Mouse (Mus musculus): ENCODE results near the gene Cyp2j12. TPM values are rescaled to one million over a fixed set of nuclear protein-coding genes. Genes with fewer than 3 reads are reported as not detected.
"Not testable (repeated sequence)": the region's sequence is repeated elsewhere in the genome, so short reads cannot be mapped to it uniquely, and the experiment has no call there.

The Cyp2j12 gene
- polyA plus RNA-seq, 1 experiment from 2014 or later = not detected

DNA sequence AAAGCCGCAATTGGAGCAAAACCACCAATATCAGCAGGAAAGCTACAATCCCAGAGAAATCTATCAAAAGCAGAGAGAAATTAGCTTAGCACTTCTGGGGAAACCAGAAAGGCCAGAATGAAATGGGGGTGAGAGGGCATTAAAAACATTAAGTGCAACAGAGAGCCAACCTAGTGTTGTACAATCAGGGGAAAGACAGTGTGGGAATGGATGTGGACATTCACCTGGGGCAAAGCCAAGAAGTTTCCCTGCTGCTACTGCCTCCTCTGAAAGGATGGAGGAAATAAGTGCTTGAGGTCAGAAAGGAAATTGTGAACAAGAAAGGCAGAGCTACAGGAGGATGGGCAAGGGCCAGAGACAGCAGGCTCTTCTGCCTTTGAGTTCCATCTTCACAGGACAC, 1.7 kb downstream of the Cyp2j12 start:
- ATAC-seq (no peak), DNase-seq (ENCODE audit: low spot score) (no peak)
- H3K4me1 ChIP-seq (ENCODE audit: insufficient read depth, low read depth, low read length) = no peaks in the 10 kb centered on the region
- H3K4me3 ChIP-seq (ENCODE audit: low read depth, low read length) = no peak overlapping the region
- H3K9ac ChIP-seq (replicated peaks; ENCODE audit: low read depth) = no peak overlapping the region
- H3K27ac ChIP-seq (ENCODE audit: low read length) = no peak overlapping the region
- no peaks in the 10 kb centered on the region for H3K27me3 ChIP-seq (replicated peaks; ENCODE audit: insufficient read depth, low read length)
- H3K36me3 ChIP-seq (ENCODE audit: insufficient read depth, low read length) = no peaks in the 10 kb centered on the region
- H3K9me3 ChIP-seq (ENCODE audit: low read length) = no peaks in the 10 kb centered on the region
- TF ChIP-seq EP300 (IDR thresholded peaks at IDR 0.05) (no peak), CTCF (IDR thresholded peaks at IDR 0.05) (no peak)
- no peak overlapping the region for H3K4me2 ChIP-seq (replicated peaks; ENCODE audit: low read depth, low read length)
- WGBS = 86% methylated on average over 1 of the region's 1 CpGs

DNA sequence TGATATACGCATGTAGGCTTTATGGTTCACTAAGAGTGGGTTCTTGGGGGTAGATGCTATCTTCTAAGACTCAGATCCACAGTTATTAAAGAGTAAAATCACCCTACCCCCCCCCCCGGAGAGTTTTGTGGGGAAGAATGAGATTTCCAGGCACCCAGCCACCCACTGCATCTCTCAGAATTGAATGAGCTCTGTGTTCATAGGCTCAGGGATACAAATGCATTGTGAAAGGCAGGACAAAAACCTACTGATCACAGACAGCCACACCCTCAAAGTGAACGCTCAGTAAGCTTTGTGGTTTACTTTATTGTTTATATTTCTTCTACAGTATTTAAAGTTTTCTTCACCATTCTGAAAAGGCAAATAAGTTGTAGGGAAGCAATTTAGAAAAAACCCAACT, 6.7 kb downstream of the Cyp2j12 start:
- DNase-seq (ENCODE audit: low spot score) (no peak), ATAC-seq (no peak)
- Histone ChIP-seq H3K4me2 (replicated peaks; ENCODE audit: low read depth, low read length) (no peak overlapping the region), H3K9ac (replicated peaks; ENCODE audit: low read depth) (no peak overlapping the region), H3K4me1 (ENCODE audit: insufficient read depth, low read depth, low read length) (no peaks in the 10 kb centered on the region), H3K36me3 (ENCODE audit: insufficient read depth, low read length) (no peaks in the 10 kb centered on the region), H3K27me3 (replicated peaks; ENCODE audit: insufficient read depth, low read length) (no peaks in the 10 kb centered on the region), H3K9me3 (ENCODE audit: low read length) (no peaks in the 10 kb centered on the region), H3K4me3 (ENCODE audit: low read depth, low read length) (no peak overlapping the region), H3K27ac (ENCODE audit: low read length) (no peak overlapping the region)
- WGBS = 78% methylated on average over 3 of the region's 3 CpGs
- TF ChIP-seq CTCF (IDR thresholded peaks at IDR 0.05) (no peak), EP300 (IDR thresholded peaks at IDR 0.05) (no peak)

DNA sequence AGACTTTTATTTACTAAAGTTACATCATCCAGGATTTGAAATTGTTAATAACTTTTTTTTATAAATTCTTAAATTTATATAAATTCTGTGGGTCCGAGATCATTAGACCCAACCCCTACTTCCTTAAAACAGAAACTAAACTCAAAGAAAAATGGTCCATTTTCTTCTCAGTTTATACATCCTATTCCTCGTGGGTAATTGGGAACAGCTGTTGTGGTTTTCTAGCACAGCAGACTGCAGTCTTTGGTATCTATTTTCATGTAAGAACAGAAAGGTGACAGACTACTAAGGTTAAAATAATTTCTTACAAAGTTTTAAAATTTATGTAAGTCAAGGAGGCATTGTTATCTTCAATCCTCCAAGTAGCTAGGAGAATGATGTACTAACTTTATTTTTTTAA, 44.1 kb downstream of the Cyp2j12 start:
- WGBS = 45% methylated on average over 2 of the region's 2 CpGs
- no peak for DNase-seq (ENCODE audit: low spot score)

GRCm38 (mm10) chr4:96091869-96092268, 49.1 kb downstream of the Cyp2j12 start:
- Histone ChIP-seq H3K9me3 (ENCODE audit: low read length) (no peaks in the 10 kb centered on the region), H3K4me2 (replicated peaks; ENCODE audit: low read depth, low read length) (no peak overlapping the region), H3K9ac (replicated peaks; ENCODE audit: low read depth) (no peak overlapping the region), H3K36me3 (ENCODE audit: insufficient read depth, low read length) (no peaks in the 10 kb centered on the region), H3K4me1 (ENCODE audit: insufficient read depth, low read depth, low read length) (no peaks in the 10 kb centered on the region), H3K4me3 (ENCODE audit: low read depth, low read length) (no peak overlapping the region), H3K27me3 (replicated peaks; ENCODE audit: insufficient read depth, low read length) (no peaks in the 10 kb centered on the region), H3K27ac (ENCODE audit: low read length) (no peak overlapping the region)
- DNase-seq (ENCODE audit: low spot score) (no peak), ATAC-seq (no peak)
- TF ChIP-seq EP300 (IDR thresholded peaks at IDR 0.05) (no peak), CTCF (IDR thresholded peaks at IDR 0.05) (no peak)

More for the DNA sequence above, 44.1 kb downstream of the Cyp2j12 start:
- Histone ChIP-seq H3K27me3 (replicated peaks; ENCODE audit: insufficient read depth, low read length) (no peaks in the 10 kb centered on the region), H3K4me2 (replicated peaks; ENCODE audit: low read depth, low read length) (no peak overlapping the region), H3K36me3 (ENCODE audit: insufficient read depth, low read length) (no peaks in the 10 kb centered on the region), H3K9me3 (ENCODE audit: low read length) (no peaks in the 10 kb centered on the region), H3K27ac (ENCODE audit: low read length) (no peak overlapping the region), H3K9ac (replicated peaks; ENCODE audit: low read depth) (no peak overlapping the region), H3K4me1 (ENCODE audit: insufficient read depth, low read depth, low read length) (no peaks in the 10 kb centered on the region), H3K4me3 (ENCODE audit: low read depth, low read length) (no peak overlapping the region)
- ATAC-seq = no peak
- TF ChIP-seq CTCF (IDR thresholded peaks at IDR 0.05) = no peak
- TF ChIP-seq EP300 (IDR thresholded peaks at IDR 0.05) = no peak

DNA sequence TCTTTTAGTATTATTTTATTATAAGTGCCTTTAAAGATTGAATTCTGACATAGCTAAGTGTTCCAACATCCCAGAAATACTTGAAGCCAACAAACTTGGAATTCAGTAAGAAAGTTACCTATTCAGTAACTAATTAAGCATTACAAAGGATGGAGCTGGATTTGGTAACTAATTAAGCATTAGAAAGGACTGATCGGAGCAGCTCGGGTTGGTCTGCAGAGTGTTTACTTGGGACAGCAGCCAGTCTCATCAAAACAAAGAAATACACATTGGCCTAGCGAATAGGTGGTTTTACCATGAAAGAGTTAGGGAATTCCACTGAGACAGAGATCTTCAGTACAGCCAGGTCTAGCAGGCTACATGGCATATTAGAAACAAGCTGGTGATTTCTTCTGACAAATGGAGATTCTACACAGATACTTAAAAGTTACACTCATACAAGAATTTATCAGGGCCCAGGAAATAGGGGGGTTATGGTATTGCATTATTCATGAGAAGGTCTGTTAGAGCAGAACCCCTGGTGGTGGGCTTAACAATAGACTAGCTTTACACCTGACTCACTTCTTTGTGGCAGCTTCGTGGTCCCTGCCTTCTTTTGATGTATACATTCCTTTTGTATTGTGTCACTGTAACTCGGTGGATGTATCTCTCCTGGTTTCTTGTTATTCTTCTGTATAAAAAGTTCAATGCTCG, 51.5 kb downstream of the Cyp2j12 start:
- DNase-seq (ENCODE audit: low spot score); H3K9me3 ChIP-seq (ENCODE audit: low read length); H3K27ac ChIP-seq (ENCODE audit: low read length); H3K4me1 ChIP-seq (ENCODE audit: insufficient read depth, low read depth, low read length); H3K27me3 ChIP-seq (replicated peaks; ENCODE audit: insufficient read depth, low read length); H3K9ac ChIP-seq (replicated peaks; ENCODE audit: low read depth); ATAC-seq; H3K4me3 ChIP-seq (ENCODE audit: low read depth, low read length); H3K4me2 ChIP-seq (replicated peaks; ENCODE audit: low read depth, low read length); H3K36me3 ChIP-seq (ENCODE audit: insufficient read depth, low read length): not testable (repeated sequence)
- WGBS = 57% methylated on average over 6 of the region's 6 CpGs

GRCm38 (mm10) chr4:96078308-96078707, 62.6 kb downstream of the Cyp2j12 start:
- Histone ChIP-seq H3K27me3 (replicated peaks; ENCODE audit: insufficient read depth, low read length) (no peaks in the 10 kb centered on the region), H3K27ac (ENCODE audit: low read length) (no peak overlapping the region), H3K4me2 (replicated peaks; ENCODE audit: low read depth, low read length) (no peak overlapping the region), H3K36me3 (ENCODE audit: insufficient read depth, low read length) (no peaks in the 10 kb centered on the region), H3K9me3 (ENCODE audit: low read length) (no peaks in the 10 kb centered on the region), H3K4me3 (ENCODE audit: low read depth, low read length) (no peak overlapping the region), H3K4me1 (ENCODE audit: insufficient read depth, low read depth, low read length) (no peaks in the 10 kb centered on the region), H3K9ac (replicated peaks; ENCODE audit: low read depth) (no peak overlapping the region)
- no peak for TF ChIP-seq EP300 (IDR thresholded peaks at IDR 0.05)
- no peak for DNase-seq (ENCODE audit: low spot score)
- ATAC-seq = no peak

All from lung, postnatal 0 days (tissue).